In genomic region chr11:44531617-44532016, GRCm38 (mm10) we compare ENCODE assay signal across 11 mouse cellular contexts.
"Had no signal": no experiment of that assay in that cellular context is flagged by ENCODE, and none has a peak within 500 bp of the region (broad histone marks: within the 10 kb centered on the region; RNA-seq: fewer than 3 reads in every experiment).

No protein-coding gene starts in this region.

- H3K9me3 ChIP-seq: limb, embryonic 10.5 days; limb, embryonic 13.5 days had no signal

- H3K27me3 ChIP-seq: limb, embryonic 13.5 days had no signal

- DNase-seq: kidney, adult 18-20 months; kidney, adult 9 months; kidney, postnatal 14 days; kidney, postnatal 4 days; midbrain, embryonic 14.5 days; thymus, adult 18-20 months had no signal

- H3K27ac ChIP-seq: limb, embryonic 10.5 days; limb, embryonic 13.5 days had no signal

- H3K9ac ChIP-seq: limb, embryonic 13.5 days had no signal

- ATAC-seq: inflammation-experienced regulatory T-cells, adult 6 months; intestine, embryonic 16.5 days had no signal

- H3K4me2 ChIP-seq: limb, embryonic 13.5 days; midbrain, embryonic 11.5 days had no signal

- H3K4me3 ChIP-seq: limb, embryonic 10.5 days; limb, embryonic 13.5 days had no signal

- H3K4me1 ChIP-seq: limb, embryonic 10.5 days had no signal
